Mouse (Mus musculus) testis, adult 2 months (tissue): Measurements from ENCODE around the gene Tmed1. TPM values are rescaled to one million over a fixed set of nuclear protein-coding genes. Genes with fewer than 3 reads are reported as not detected.

Experiments
- H3K27ac ChIP-seq: fragments of 200-500 bp; 2 replicates; pipeline ENCODE4 v1.5.1; 2012; ENCODE audit warnings: low read depth, low read length; ENCODE audit not compliant: control insufficient read depth, insufficient read depth
- H3K27me3 ChIP-seq: fragments of 200-500 bp; 2 replicates; pipeline ENCODE4 v1.6.1; 2012; ENCODE audit warnings: mild to moderate bottlenecking, low read length, moderate library complexity; ENCODE audit not compliant: control insufficient read depth, insufficient read depth
- H3K36me3 ChIP-seq: fragments of 200-500 bp; 2 replicates; pipeline ENCODE4 v1.6.1; 2012; ENCODE audit warnings: mild to moderate bottlenecking, low read length; ENCODE audit not compliant: control insufficient read depth, insufficient read depth
- H3K4me1 ChIP-seq: fragments of 200-500 bp; 2 replicates; pipeline ENCODE4 v1.6.1; 2012; ENCODE audit warnings: low read length; ENCODE audit not compliant: control insufficient read depth, insufficient read depth
- H3K4me3 ChIP-seq: fragments of 200-500 bp; 2 replicates; pipeline ENCODE4 v1.5.1; 2012; ENCODE audit warnings: low read depth, mild to moderate bottlenecking, low read length, moderate library complexity, mixed read lengths; ENCODE audit not compliant: control insufficient read depth
- CTCF ChIP-seq: fragments of 200-500 bp; IDR thresholded peaks from 2 replicates; pipeline ENCODE4 v1.5.1; 2012; ENCODE audit warnings: low read depth, mild to moderate bottlenecking, inconsistent platforms, low read length, moderate library complexity; ENCODE audit not compliant: control insufficient read depth, insufficient read depth, insufficient replicate concordance
- POLR2A ChIP-seq: fragments of 200-500 bp; IDR thresholded peaks from 2 replicates; pipeline ENCODE4 v1.6.1; 2012; ENCODE audit warnings: low read depth, mild to moderate bottlenecking, inconsistent platforms, low read length, moderate library complexity; ENCODE audit not compliant: control insufficient read depth
- polyA plus RNA-seq: library from polyadenylated mRNA; depleted of rRNA; stranded (reverse); fragments of >200 nt; gene quantifications from 2 replicates; pipeline ENCODE4 v1.2.3, GENCODE M21; 2012; rRNA removed

The Tmed1 gene
- polyA plus RNA-seq, 1 experiment = 21.3 TPM

- Histone ChIP-seq H3K4me3 (no peak overlapping the region), H3K27me3 (no peaks in the 10 kb centered on the region), H3K36me3 (peaks cover 2% of the 10 kb centered on the region; the same call in 1 of the 2 replicates), H3K27ac (no peak overlapping the region), H3K4me1 (no peaks in the 10 kb centered on the region; the same call in 1 of the 2 replicates)
- TF ChIP-seq CTCF (no peak), POLR2A (no peak)
Observed at GRCm38 (mm10) chr9:21463766-21464564, 46.1 kb downstream of the Tmed1 start.

DNA sequence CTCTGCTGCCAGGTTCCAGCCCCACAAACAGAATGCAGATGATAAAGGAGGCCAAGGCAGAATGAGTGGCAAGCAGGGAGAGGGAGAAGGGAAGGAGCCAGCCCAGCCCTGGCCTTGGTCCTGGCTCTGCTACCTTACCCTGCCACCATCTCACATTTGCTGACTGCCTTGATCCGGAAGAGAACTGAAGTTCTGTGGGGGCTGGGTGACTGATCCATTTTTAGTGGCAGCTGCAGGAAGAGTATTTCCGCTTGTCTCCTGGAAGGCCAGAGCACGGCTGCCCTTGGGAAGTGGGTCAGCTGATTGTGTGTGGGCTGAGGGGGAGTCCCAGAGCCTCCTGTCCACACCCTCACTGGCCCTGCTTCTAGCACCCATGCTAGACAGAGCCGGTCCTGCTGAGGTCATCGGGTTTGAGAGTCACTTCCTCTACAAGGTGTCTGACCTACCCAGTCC, 46.9 kb downstream of the Tmed1 start:
- no peak overlapping the region for H3K4me3 ChIP-seq
- 0 out of 2 replicates have a peak overlapping the region, but pooled peaks have one; percentile 33 for H3K27ac ChIP-seq
- H3K27me3 ChIP-seq = no peaks in the 10 kb centered on the region
- TF ChIP-seq POLR2A = no peak
- peaks cover 2% of the 10 kb centered on the region; the same call in 1 of the 2 replicates for H3K36me3 ChIP-seq
- H3K4me1 ChIP-seq = no peaks in the 10 kb centered on the region; the same call in 1 of the 2 replicates

DNA sequence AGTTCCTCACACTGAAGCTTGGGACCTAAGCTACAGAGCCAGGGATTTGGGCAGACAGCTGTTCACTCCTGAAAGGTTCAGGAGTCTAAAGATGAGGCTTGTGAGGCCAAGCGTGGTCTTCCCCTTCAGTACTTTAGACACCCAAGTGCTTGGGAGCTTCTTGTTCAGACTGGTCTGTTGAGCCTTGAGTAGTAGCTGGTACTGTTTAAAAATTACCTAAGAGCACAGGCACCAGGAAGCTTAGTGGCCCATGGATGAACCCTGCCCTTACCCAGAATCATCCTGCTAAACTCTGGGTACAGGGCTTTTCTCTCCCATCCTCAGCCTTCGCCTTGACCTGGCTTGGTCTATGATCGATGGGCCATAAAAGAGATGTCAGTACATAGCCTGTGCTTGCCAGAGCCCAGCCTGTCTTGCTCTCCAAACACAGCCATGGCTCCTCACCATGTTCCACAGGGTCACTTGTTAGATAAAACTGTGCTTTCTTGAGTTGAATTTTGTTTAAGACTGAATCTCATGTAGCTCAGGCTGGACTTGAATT, 49.6 kb downstream of the Tmed1 start:
- Histone ChIP-seq H3K4me1 (peaks cover 3% of the 10 kb centered on the region), H3K27ac (no peak overlapping the region), H3K36me3 (peaks cover 2% of the 10 kb centered on the region; the same call in 1 of the 2 replicates), H3K4me3 (no peak overlapping the region), H3K27me3 (no peaks in the 10 kb centered on the region)
- TF ChIP-seq POLR2A = no peak
- TF ChIP-seq CTCF = no peak

- peaks cover 2% of the 10 kb centered on the region; the same call in 1 of the 2 replicates for H3K36me3 ChIP-seq
- no peak for TF ChIP-seq CTCF
- TF ChIP-seq POLR2A = no peak
- no peak overlapping the region for H3K27ac ChIP-seq
- H3K4me3 ChIP-seq = no peak overlapping the region
- H3K4me1 ChIP-seq = peaks cover 3% of the 10 kb centered on the region
- H3K27me3 ChIP-seq = no peaks in the 10 kb centered on the region
Observed at GRCm38 (mm10) chr9:21458821-21459220, 51.2 kb downstream of the Tmed1 start.

Other genes with a start within 250 kb of the Tmed1 start
- gene Atg4d, start 245.0 kb downstream of the Tmed1 start, polyA plus RNA-seq = 27.5 and 31.8 TPM in 2 replicates
- 35.0 and 36.9 TPM in 2 replicates for gene Kri1, start 222.3 kb downstream of the Tmed1 start, polyA plus RNA-seq
- 98.6 and 107 TPM in 2 replicates for gene Cdkn2d, start 218.8 kb downstream of the Tmed1 start, polyA plus RNA-seq
- gene Ap1m2, start 197.9 kb downstream of the Tmed1 start, polyA plus RNA-seq = 3.0 and 3.8 TPM in 2 replicates
- gene Slc44a2, start 189.6 kb downstream of the Tmed1 start, polyA plus RNA-seq = 35.1 and 47.1 TPM in 2 replicates
- 81.9 and 82.1 TPM in 2 replicates for gene Ilf3, start 142.4 kb downstream of the Tmed1 start, polyA plus RNA-seq
- 19.6 and 23.2 TPM in 2 replicates for gene Qtrt1, start 98.4 kb downstream of the Tmed1 start, polyA plus RNA-seq
- 158 and 183 TPM in 2 replicates for gene Dnm2, start 85.3 kb downstream of the Tmed1 start, polyA plus RNA-seq
- 0.17 and 0.23 TPM in 2 replicates for gene AB124611, start 15.9 kb upstream of the Tmed1 start, polyA plus RNA-seq
- gene Carm1, start 36.6 kb upstream of the Tmed1 start, polyA plus RNA-seq = 240 and 245 TPM in 2 replicates
- 16.5 and 17.0 TPM in 2 replicates for gene Timm29, start 82.5 kb upstream of the Tmed1 start, polyA plus RNA-seq
- gene Yipf2, start 82.6 kb upstream of the Tmed1 start, polyA plus RNA-seq = 33.8 and 35.6 TPM in 2 replicates
- 44.4 and 45.4 TPM in 2 replicates for gene Smarca4, start 105.9 kb upstream of the Tmed1 start, polyA plus RNA-seq
- 2.9 TPM in 2 replicates for gene Ldlr, start 213.2 kb upstream of the Tmed1 start, polyA plus RNA-seq